Comparison of ENCODE assay signal across 28 mouse cellular contexts in genomic region chr12:86168712-86169111, GRCm38 (mm10).
DNase-seq lines count a peak whose midpoint lies in the region; ATAC-seq and TF ChIP-seq lines count a peak whose summit lies in the region.
"Had no signal": no experiment of that assay in that cellular context is flagged by ENCODE, and none has a peak within 500 bp of the region (broad histone marks: within the 10 kb centered on the region; RNA-seq: fewer than 3 reads in every experiment).

No protein-coding gene starts in this region.

- no peak for ATAC-seq in hindbrain, embryonic 14.5 days (ENCODE audit: low FRiP score)
- ATAC-seq in midbrain, embryonic 12.5 days (ENCODE audit: low FRiP score, low read depth) = 0 out of 2 replicates have a peak, but pooled peaks have one; percentile 19
- ATAC-seq in midbrain, postnatal 0 days (ENCODE audit: low FRiP score) = no peak
- ATAC-seq: activated CD4-positive, CD25-positive, alpha-beta regulatory T cell, adult 4 months; intestine, embryonic 15.5 days had no signal

- H3K4me1 ChIP-seq in hindbrain, embryonic 10.5 days (replicated peaks) = peaks cover 66% of the 10 kb centered on the region
- peaks cover 20% of the 10 kb centered on the region; the same call in 1 of the 2 replicates for H3K4me1 ChIP-seq in hindbrain, embryonic 14.5 days (replicated peaks; ENCODE audit: control insufficient read depth, insufficient read depth, low read length)
- H3K4me1 ChIP-seq in midbrain, embryonic 12.5 days = peaks cover 50% of the 10 kb centered on the region
- H3K4me1 ChIP-seq in midbrain, postnatal 0 days (ENCODE audit: insufficient read depth, low read length) = no peaks in the 10 kb centered on the region
- H3K4me1 ChIP-seq: liver, embryonic 13.5 days had no signal

- no peaks in the 10 kb centered on the region for H3K9me3 ChIP-seq in hindbrain, embryonic 10.5 days
- H3K9me3 ChIP-seq in hindbrain, embryonic 14.5 days (ENCODE audit: control insufficient read depth, low read length) = no peaks in the 10 kb centered on the region
- no peaks in the 10 kb centered on the region for H3K9me3 ChIP-seq in midbrain, embryonic 12.5 days
- H3K9me3 ChIP-seq in midbrain, postnatal 0 days (ENCODE audit: low read length) = no peaks in the 10 kb centered on the region
- H3K9me3 ChIP-seq: embryonic facial prominence, embryonic 12.5 days; heart, embryonic 13.5 days; hindbrain, embryonic 15.5 days; intestine, embryonic 15.5 days; limb, embryonic 15.5 days; liver, embryonic 13.5 days had no signal

- no peak overlapping the region for H3K4me3 ChIP-seq in hindbrain, embryonic 10.5 days
- H3K4me3 ChIP-seq in hindbrain, embryonic 14.5 days (replicated peaks; ENCODE audit: low read length) = no peak overlapping the region
- H3K4me3 ChIP-seq in midbrain, embryonic 12.5 days = no peak overlapping the region
- no peak overlapping the region for H3K4me3 ChIP-seq in midbrain, postnatal 0 days (ENCODE audit: low read depth, low read length)
- H3K4me3 ChIP-seq: embryonic facial prominence, embryonic 12.5 days; heart, adult 2 months; heart, embryonic 13.5 days; hindbrain, embryonic 15.5 days; intestine, embryonic 15.5 days; layer of hippocampus, adult 2 months; left cerebral cortex, adult 2 months; limb, embryonic 15.5 days; liver, embryonic 13.5 days had no signal

- no peak overlapping the region for H3K9ac ChIP-seq in hindbrain, embryonic 14.5 days
- H3K9ac ChIP-seq in midbrain, embryonic 12.5 days (replicated peaks) = no peak overlapping the region
- H3K9ac ChIP-seq in midbrain, postnatal 0 days (replicated peaks; ENCODE audit: low read length, poor library complexity, severe bottlenecking) = no peak overlapping the region
- H3K9ac ChIP-seq: embryonic facial prominence, embryonic 12.5 days; heart, embryonic 13.5 days; hindbrain, embryonic 15.5 days; intestine, embryonic 15.5 days; limb, embryonic 15.5 days; liver, embryonic 13.5 days had no signal

- intact Hi-C loops in gastrocnemius, postnatal 14 days (cut with DNase I; ENCODE audit: low total_unique reads) = no loop called here

- TF ChIP-seq CTCF in midbrain, postnatal 0 days (IDR thresholded peaks at IDR 0.05) = no peak

- H3K27me3 ChIP-seq in hindbrain, embryonic 10.5 days (ENCODE audit: insufficient read depth, poor library complexity, severe bottlenecking) = peaks cover 12% of the 10 kb centered on the region; the same call in 1 of the 2 replicates
- no peaks in the 10 kb centered on the region for H3K27me3 ChIP-seq in hindbrain, embryonic 14.5 days (ENCODE audit: control insufficient read depth, insufficient read depth, low read length)
- H3K27me3 ChIP-seq in midbrain, embryonic 12.5 days = peaks cover 21% of the 10 kb centered on the region
- no peaks in the 10 kb centered on the region for H3K27me3 ChIP-seq in midbrain, postnatal 0 days (ENCODE audit: insufficient read depth, low read length)
- H3K27me3 ChIP-seq: embryonic facial prominence, embryonic 12.5 days; hindbrain, embryonic 15.5 days; intestine, embryonic 15.5 days; limb, embryonic 15.5 days; liver, embryonic 13.5 days had no signal

- DNase-seq in gastrocnemius, adult 18-20 months (ENCODE audit: low spot score) = peak; percentile 28
- DNase-seq in gastrocnemius, postnatal 14 days = no peak
- DNase-seq in hindbrain, embryonic 10.5 days (ENCODE audit: low spot score) = peak; percentile 36
- DNase-seq in hindbrain, embryonic 14.5 days (ENCODE audit: low spot score) = no peak
- DNase-seq in midbrain, postnatal 0 days (ENCODE audit: low spot score) = no peak
- peak; percentile 35 for DNase-seq in skeletal muscle tissue, adult 2 months (ENCODE audit: low read depth, low spot score)
- no peak for DNase-seq in embryo, embryonic 10 days (ENCODE audit: low spot score)
- DNase-seq: adrenal gland, adult 8-10 months; cerebellum, adult 2 months; cerebellum, postnatal 25 days; heart, postnatal 10 days; kidney, adult 2 months; kidney, postnatal 36 days; liver, embryonic 13.5 days; lung, adult 18-20 months; lung, postnatal 10 days; thymus, postnatal 4 days had no signal

- H3K4me2 ChIP-seq in hindbrain, embryonic 14.5 days (replicated peaks) = no peak overlapping the region
- H3K4me2 ChIP-seq in midbrain, embryonic 12.5 days (replicated peaks) = no peak overlapping the region
- no peak overlapping the region for H3K4me2 ChIP-seq in midbrain, postnatal 0 days (ENCODE audit: low read depth, low read length, poor library complexity, severe bottlenecking)
- H3K4me2 ChIP-seq: embryonic facial prominence, embryonic 12.5 days; heart, embryonic 13.5 days; hindbrain, embryonic 15.5 days; intestine, embryonic 15.5 days; limb, embryonic 15.5 days; liver, embryonic 13.5 days had no signal

- 27% methylated on average over 1 of the region's 1 CpGs for WGBS in hindbrain, embryonic 10.5 days
- 7% methylated on average over 1 of the region's 1 CpGs for WGBS in hindbrain, embryonic 14.5 days
- 15% methylated on average over 1 of the region's 1 CpGs for WGBS in midbrain, embryonic 12.5 days
- 0% methylated on average over 1 of the region's 1 CpGs for WGBS in midbrain, postnatal 0 days

- no peak overlapping the region; the same call in 1 of the 2 replicates for H3K27ac ChIP-seq in hindbrain, embryonic 10.5 days
- H3K27ac ChIP-seq in hindbrain, embryonic 14.5 days = no peak overlapping the region
- no peak overlapping the region for H3K27ac ChIP-seq in midbrain, embryonic 12.5 days (replicated peaks)
- H3K27ac ChIP-seq in midbrain, postnatal 0 days (ENCODE audit: low read depth, low read length) = no peak overlapping the region
- H3K27ac ChIP-seq: embryonic facial prominence, embryonic 12.5 days; heart, adult 2 months; heart, embryonic 13.5 days; hindbrain, embryonic 15.5 days; intestine, embryonic 15.5 days; layer of hippocampus, adult 2 months; left cerebral cortex, adult 2 months; limb, embryonic 15.5 days; liver, embryonic 13.5 days; macrophage had no signal

- no peaks in the 10 kb centered on the region for H3K36me3 ChIP-seq in hindbrain, embryonic 10.5 days
- no peaks in the 10 kb centered on the region for H3K36me3 ChIP-seq in hindbrain, embryonic 14.5 days (replicated peaks; ENCODE audit: control insufficient read depth, insufficient read depth)
- no peaks in the 10 kb centered on the region for H3K36me3 ChIP-seq in midbrain, embryonic 12.5 days
- H3K36me3 ChIP-seq in midbrain, postnatal 0 days (ENCODE audit: insufficient read depth, low read length) = no peaks in the 10 kb centered on the region
- H3K36me3 ChIP-seq: embryonic facial prominence, embryonic 12.5 days; heart, embryonic 13.5 days; hindbrain, embryonic 15.5 days; intestine, embryonic 15.5 days; limb, embryonic 15.5 days; liver, embryonic 13.5 days had no signal

Comparison
In these comparisons a context has a peak if more than half of its experiments do, and no peak if none do; other contexts are left out.
1. DNase-seq: peak in gastrocnemius, adult 18-20 months (single experiment), hindbrain, embryonic 10.5 days (single experiment) and skeletal muscle tissue, adult 2 months (single experiment); none in gastrocnemius, postnatal 14 days (single experiment), hindbrain, embryonic 14.5 days (single experiment), midbrain, postnatal 0 days (single experiment) and embryo, embryonic 10 days (single experiment).